Mouse (Mus musculus) CD4-positive, CD25-positive, alpha-beta regulatory T cell, adult 2 months (primary cell): ENCODE results near the gene Ago4.
A peak's percentile ranks its signal among the peaks of the same experiment; 100 is the strongest.

Experiments
- DNase-seq: peaks from one replicate; pipeline ENCODE4 v3.0.0-alpha.2; 2012; ENCODE audit warnings: low read depth, low spot score

Gene Ago4

DNA sequence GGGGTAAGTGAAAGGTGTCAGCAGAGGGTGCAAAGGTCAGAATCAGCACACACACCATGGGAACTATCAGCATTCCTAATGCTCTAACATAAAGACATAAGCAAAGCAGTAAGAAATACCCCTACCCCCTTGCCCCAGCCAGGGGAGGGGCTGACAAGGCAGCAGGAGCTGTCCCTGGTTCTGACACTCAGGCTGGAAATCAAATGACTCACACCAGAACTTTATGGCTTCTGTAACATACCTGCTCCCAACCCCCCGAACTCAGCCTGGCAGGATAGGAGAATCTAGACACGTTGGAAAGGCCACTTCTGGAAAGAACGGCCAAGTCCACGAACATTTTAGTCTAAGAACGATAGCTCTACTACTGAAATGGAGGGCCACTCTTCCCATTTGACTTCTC, 60.2 kb downstream of the Ago4 start:
- DNase-seq, result no peak

DNA sequence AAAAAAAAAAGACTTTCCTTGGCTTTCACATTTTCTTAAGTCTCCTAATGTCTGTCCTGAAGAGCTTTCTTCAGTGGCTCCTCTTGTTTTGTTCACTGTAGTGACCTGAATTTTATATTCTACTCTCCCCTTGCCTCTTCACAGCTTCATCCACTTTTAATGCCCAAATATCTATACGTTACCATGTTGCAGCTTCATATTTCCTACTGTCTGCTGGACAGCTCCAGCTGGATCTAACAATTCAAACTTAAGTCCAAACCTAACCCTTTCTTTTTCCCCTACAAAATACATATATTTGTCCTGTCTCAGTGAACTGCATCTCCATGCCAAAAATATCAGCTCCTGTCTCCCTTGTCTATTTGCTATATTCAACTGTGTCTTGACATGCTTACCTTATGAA, 63.9 kb downstream of the Ago4 start:
- DNase-seq, result no peak

DNA sequence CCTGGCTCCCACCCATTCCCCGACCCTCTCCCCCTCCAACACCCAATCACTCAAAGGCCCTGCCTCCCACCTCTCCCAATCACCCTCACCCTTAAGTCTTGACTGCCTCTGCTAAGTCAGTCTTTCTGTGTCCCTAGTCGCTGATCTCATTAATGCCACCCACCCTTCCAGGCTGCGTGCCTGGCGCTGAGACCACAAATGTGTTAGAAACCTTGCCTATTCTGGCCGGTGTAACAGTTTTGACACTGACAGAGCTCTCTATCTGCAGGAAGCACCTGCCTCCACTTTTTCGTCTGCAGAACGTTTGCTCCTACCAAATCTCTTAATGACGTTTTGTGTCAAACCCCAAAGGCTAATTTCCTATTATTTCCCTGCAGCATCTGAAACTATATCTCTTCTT, 64.3 kb downstream of the Ago4 start:
- no peak for DNase-seq

DNA sequence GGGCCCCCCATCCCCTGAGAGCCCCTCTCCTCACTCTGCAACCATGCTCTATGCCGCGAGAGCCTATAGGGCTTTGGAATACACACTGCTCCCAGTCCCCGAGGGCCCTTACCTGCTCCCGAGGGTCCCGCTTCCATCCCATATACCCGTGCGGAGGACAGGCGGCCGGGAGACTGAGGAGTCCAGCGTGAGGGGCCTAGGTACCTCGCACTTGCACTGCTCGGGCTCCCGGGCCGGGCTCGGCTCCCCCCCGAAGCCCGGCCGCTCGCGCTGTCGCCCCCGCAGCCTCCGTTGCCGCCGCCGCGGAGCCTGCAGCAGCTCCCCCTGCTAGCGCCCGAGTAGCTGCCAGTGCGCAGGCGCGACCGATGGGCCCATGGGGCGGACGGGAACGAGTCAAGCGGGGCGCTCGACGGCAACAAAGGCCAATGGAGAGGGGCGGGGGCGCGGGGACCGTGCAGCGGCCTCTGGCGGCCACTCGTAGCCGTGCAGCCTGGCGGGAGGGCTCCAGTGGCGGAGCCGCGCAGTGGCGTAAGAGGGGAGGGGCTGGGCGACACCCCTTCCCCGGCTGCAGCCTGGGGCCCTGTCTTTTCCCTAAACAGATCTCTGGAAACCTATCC, 64.9 kb downstream of the Ago4 start, which contains the start of gene Ago1:
TSS of gene Ago1 (minus strand) at position 299 of the 617 bp plus-strand sequence.
- DNase-seq, result peak; percentile 98

DNA sequence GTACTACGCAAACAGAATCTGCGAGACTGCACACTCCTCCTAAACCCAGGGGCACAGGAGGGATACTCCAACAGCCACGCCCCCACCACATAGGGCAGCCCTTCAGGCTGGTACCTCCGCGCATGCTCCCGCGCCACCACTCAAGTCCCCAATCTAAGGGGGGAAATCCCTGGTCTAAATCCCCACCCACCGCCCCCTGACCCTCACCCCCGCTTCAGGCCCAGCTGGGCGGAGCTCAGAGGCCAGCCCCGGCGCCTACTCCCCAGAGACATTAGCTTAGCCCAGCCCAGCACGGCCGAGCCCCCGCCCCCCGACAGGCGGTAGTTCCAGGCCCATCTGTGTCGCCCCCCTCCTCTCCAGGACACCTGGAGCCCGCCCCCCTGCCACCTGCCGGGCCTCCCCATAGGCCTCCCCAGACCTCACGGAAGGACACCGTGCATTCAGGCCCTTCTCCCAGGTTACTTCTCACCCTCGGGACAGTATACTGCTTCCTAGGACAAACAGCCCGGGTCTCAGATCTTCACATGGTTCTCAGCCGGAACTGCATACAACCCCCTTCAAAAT, 65.5 kb downstream of the Ago4 start:
- peak; percentile 84 for DNase-seq

DNA sequence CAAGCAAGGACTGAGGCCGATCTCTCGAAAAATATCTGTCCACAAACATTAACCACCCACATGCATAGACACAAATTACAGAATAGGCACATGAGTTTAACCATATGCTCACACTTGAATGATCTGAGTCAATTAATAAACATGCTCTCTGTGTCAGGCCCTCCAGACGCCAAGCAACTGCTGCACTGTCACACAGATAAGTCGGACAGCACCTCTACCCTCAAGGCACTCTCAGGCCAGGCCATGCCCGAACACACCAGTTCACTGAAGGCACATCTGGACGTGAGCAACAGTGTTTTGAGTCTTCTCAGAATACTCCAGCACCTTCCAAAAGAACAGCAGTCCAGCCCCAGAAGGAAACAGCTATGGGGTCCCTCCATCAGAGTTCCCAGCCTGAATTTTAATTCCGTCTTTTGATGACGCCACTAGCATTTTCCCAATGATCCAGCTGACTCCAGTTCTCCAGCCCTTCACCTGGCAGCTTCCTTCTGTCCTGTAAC, 67.0 kb downstream of the Ago4 start:
- DNase-seq, result no peak

DNA sequence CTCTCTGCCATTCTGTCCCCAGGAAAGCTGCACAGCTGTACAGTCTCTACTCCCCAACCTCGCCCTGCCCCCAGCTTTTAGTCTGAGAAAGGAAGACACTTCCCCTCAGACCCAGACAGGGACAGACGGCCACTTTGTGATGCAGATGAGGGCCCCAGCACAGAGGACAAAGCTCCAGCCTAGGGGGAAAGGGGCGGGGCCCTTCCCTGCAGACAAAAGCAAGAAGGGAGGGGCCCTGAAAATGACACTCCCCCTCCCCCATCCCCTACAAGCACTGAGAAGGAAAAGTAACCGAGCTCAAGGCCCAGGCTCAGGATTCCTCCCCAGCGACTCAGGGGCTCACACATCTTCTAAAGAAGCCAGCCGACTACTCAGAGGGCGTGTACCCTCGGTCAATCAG, 67.4 kb downstream of the Ago4 start:
- DNase-seq, result peak; percentile 35

DNA sequence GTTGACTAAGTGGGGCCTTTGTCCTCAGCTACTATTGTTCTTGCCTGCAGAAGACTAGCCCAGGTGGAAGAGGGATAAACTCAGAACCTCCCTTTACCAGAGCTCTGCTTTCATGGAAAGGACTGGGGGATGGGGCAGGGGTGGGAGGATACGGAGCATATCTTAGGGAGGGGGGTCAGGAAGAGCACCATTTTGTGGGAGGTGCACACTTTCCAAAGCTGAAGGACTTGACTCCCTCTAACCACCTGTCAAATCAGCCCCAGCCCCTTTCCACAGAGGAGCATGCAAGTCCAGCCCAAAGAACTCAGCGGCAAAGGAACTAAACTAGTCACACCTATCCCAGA, 68.4 kb downstream of the Ago4 start:
- no peak for DNase-seq

DNA sequence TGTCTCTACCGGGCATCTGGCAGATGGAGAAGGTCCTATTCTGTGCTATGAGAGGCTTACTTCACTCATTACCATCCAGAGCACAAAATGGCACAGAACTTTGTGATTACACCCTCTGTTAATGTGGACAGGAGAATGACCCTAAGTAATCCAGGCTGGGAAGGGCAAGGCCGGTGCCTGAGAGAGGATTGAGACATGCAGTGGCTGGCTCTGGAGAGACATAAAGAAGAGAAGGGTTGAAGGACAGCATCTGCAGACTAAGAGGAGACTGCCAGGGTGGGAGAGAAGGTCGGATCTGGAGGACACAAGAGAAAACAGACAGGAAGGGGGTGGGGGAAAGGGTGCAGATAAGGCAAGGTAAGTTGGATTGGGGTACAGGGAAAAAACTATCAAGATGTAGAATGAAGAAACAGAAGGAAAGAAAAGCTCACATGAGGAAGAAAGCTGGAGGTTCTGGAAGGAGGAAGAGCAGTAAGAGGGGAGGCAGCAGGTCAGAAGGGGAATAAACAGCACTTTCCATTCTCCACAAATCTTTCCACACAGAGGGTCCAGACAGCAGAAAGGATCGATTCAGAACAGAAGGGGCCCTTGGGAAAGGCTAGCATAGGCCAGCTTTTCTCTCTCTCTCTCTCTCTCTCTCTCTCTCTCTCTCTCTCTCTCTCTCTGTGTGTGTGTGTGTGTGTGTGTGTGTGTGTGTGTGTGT, 68.9 kb downstream of the Ago4 start:
- no peak for DNase-seq

DNA sequence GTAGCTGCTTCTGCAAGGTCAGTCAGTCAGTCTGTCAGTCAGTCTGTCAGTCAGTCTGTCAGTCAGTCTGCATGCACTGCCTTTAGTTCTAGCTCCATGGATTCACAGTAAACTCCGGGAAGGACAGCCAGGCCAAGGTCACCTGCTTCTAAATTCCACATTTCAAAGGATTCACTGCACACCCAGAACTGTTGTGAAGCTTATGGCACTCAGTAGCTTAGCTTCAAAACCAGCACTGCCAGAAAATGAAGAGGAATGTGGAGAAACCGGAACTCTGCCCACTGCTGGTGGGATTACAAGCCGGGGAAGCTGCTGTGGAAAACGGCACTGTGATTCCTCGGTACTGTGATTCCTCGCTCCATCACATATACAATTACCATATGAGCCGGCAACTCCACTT, 77.8 kb downstream of the Ago4 start:
- DNase-seq, result no peak

DNA sequence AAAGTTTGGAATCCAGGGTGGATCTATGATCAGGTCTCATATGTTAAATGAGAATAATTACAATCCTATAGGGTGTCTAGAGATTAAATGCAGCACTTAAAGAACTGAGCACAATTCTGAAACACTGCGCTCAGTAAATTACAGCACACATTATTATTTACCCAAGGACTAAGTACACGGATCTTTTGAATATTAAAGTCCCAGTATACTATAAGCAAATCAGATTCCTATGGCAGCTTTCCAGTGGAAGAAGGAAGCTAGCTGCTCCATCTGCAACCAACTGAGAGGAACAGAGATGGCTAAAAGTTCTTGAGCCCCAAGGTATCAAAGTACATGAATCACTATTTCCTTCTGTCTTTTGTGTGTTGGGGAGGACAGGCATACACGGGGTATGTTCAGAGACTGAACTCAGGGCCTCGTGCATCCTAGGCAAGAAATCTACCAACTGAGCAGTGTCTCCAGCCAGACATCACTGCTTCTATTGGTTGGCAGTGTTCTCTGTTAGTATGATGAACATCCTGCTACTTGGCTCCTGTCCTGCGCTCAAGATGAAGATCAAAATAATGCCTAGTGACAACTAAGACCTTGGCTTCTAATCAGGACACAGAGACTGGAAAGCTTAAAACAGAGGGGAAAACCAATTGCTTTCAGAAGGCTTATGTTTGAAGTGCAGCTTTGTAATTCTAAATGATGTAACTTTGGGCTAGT, 78.6 kb downstream of the Ago4 start:
- DNase-seq, result no peak

DNA sequence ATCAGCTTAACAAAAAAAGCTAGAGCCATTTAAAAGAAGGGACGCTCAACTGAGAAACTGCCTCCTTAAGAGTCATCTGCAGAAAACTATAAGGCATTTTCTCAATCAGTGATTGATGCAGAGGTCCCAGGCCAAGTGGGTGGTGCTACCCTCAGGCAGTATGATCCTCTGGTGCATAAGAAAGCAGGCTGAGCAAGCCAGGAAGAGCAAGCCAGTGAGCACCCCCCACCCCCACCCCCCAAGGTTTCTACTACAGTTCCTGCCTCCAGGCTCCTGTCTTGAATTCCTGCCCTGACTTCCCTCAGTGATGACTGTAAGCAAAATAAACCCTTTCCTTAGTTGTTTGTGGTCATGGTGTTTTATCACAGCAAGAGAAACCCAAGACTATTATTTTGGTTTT, 83.0 kb downstream of the Ago4 start:
- DNase-seq, result no peak

DNA sequence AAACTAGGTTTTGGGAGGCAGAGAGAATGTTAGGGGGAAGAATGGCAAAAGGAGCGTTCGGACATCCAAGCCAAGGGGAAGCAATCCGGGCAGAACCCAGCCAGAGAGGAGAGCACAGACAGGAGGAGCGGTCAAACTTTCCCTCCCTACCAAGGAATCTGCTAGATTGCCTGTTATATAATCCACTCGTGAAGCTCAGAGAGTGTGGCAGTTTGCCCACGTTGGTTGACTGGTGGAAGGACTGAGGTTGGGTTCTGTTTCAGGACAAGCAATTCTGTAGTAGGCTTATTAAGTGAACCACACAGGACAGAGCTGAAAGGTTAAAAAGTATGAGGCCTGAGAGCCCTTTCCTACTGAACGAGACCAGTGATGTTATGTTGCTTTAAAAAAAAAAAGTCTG, 86.1 kb downstream of the Ago4 start:
- DNase-seq, result no peak

DNA sequence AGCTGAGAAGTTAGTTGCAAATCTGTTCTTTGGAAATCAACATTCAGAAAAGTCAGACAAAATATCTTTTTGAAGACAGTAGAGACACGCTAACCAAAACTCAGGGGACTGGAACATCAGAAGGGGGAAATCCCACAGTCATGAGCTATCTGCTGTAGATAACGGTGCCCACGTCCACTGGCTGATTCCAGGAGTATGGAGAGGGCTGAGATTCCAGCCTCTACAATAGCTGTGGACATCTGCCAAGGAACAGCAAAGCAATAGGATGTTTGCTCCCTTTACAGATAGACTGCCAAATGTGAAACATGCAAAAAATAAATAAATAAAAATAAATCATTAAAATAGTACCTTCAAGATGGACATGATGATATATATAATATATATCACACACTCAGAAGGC, 88.7 kb downstream of the Ago4 start:
- DNase-seq, result no peak
